Mouse (Mus musculus): ENCODE data around the gene Slc6a17. TPM values are rescaled to one million over a fixed set of nuclear protein-coding genes. Genes with fewer than 3 reads are reported as not detected.

Slc6a17 gene
- polyA plus RNA-seq (2015; fragmentation: Nextera tagmentation; extraction: Ambion mirVana) = 9.5 and 10.3 TPM in 2 replicates

DNA sequence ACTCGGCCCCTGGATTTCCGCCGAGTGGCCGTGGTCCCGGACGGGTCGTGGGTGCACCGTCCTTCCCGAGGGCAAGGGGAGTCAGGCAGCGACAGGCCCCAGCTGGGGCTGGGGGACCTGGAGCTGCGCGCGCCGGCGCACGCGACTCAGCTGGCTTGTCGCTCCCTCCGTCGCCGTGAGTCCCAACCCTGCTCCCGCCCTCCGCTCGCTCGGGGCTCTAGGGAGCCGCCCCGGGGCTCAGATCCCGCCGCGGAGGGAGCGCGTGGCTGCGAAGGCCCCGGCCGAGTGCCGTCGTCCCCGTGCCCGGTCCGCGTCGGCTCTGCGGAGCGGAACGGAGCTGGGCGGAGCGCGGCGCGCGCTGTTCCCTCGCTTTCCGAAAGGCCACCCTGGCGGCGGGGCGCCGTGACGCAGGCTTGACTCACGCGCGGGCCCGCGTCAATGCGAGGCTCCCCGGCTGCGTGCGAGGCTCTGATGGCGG is at the start of gene Slc6a17:
Slc6a17 (minus strand) TSS at position 388 of the 478 bp plus-strand sequence.
- Histone ChIP-seq H3K27me3 (peaks cover 55% of the 10 kb centered on the region), H3K4me3 (peak within 1 kb of the TSS; percentile 65), H3K36me3 (no peaks in the 10 kb centered on the region), H3K9me3 (no peaks in the 10 kb centered on the region), H3K9ac (peak within 1 kb of the TSS; percentile 82), H3K27ac (peak within 1 kb of the TSS; percentile 66; the same call in 1 of the 2 replicates), H3K4me2 (peak within 1 kb of the TSS; percentile 98), H3K4me1 (peaks cover 19% of the 10 kb centered on the region)
- ATAC-seq (ENCODE audit: insufficient number of reproducible peaks, insufficient read depth, low FRiP score, low TSS enrichment, low read depth) = peak; percentile 73
- WGBS = under 1% methylated on average over 68 of the region's 68 CpGs

DNA sequence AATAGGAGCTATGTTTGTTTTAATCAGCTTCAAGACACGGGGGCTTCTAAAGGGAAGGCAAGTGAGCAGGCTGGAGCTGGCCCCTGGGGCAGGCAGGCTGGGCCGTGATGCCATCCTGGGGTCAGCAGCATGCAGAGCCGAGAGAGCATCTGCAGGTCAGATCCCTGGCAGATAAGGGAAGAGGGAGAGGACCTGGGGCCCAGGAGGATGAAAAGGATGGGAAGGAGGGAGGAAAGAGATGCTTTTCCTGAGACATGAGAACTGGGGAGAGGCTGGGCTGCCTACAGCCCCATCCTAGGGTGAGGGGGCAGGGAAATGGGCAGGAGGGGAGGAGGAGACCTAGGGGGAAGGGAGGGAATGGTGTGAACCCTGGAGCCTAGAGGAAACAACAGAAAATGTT is 47.5 kb upstream of the Slc6a17 start:
- WGBS = 7% methylated on average over 3 of the region's 3 CpGs
- H3K4me2 ChIP-seq = no peak overlapping the region
- ATAC-seq (ENCODE audit: insufficient number of reproducible peaks, insufficient read depth, low FRiP score, low TSS enrichment, low read depth) = no peak
- no peak overlapping the region for H3K4me3 ChIP-seq
- no peak overlapping the region for H3K27ac ChIP-seq
- H3K9ac ChIP-seq = no peak overlapping the region
- peaks cover 12% of the 10 kb centered on the region; the same call in 1 of the 2 replicates for H3K4me1 ChIP-seq
- no peaks in the 10 kb centered on the region for H3K9me3 ChIP-seq
- no peaks in the 10 kb centered on the region for H3K36me3 ChIP-seq
- no peaks in the 10 kb centered on the region for H3K27me3 ChIP-seq

DNA sequence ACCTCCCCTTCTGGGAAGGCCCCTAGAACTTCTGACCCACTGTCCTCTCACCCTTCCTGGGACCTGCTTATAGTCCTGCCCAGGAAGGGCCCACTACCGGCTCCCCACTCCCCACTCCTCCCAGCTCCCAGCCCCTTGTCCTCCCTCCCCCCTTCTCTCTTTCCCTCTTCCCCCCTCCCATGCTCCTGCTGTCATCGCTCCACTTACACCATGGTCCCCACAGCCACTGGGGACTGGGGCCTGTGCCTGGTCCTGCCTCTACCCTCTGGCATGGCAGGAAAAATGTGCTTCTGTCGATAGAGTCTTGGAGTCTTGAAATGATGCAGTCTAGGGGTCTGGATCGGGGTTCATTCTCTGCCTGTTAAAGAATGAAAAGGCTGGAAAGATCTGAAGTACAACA is 46.1 kb upstream of the Slc6a17 start:
- no peak for ATAC-seq (ENCODE audit: insufficient number of reproducible peaks, insufficient read depth, low FRiP score, low TSS enrichment, low read depth)
- Histone ChIP-seq H3K27ac (no peak overlapping the region), H3K27me3 (no peaks in the 10 kb centered on the region), H3K36me3 (no peaks in the 10 kb centered on the region), H3K4me1 (peaks cover 12% of the 10 kb centered on the region; the same call in 1 of the 2 replicates), H3K9me3 (no peaks in the 10 kb centered on the region), H3K4me2 (no peak overlapping the region), H3K9ac (no peak overlapping the region), H3K4me3 (no peak overlapping the region)
- 23% methylated on average over 4 of the region's 4 CpGs for WGBS

DNA sequence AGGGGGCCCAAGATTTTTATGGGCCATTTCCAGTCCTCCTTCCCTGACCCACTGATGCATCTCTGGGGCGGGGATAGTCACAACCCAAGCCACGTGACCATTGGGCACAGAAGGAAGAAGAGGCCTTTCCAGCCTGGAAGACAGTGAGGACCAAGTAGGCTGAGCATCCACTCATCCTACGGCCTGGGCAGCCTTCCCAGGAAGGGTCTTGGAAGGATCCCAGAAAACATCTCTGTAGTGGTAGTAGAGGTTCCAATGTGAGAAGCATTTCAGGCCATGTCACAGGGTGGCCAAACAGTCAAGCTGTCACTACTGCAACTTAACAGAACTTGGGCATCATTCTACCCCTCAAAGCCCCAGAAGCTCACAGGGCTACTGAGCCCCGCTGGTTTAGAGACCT is 44.8 kb upstream of the Slc6a17 start:
- no peaks in the 10 kb centered on the region for H3K36me3 ChIP-seq
- no peak overlapping the region for H3K9ac ChIP-seq
- H3K4me3 ChIP-seq = no peak overlapping the region
- peaks cover 12% of the 10 kb centered on the region; the same call in 1 of the 2 replicates for H3K4me1 ChIP-seq
- no peaks in the 10 kb centered on the region for H3K27me3 ChIP-seq
- H3K9me3 ChIP-seq = no peaks in the 10 kb centered on the region
- H3K27ac ChIP-seq = no peak overlapping the region
- no peak overlapping the region for H3K4me2 ChIP-seq
- ATAC-seq (ENCODE audit: insufficient number of reproducible peaks, insufficient read depth, low FRiP score, low TSS enrichment, low read depth) = no peak
- 81% methylated on average over 4 of the region's 4 CpGs for WGBS

DNA sequence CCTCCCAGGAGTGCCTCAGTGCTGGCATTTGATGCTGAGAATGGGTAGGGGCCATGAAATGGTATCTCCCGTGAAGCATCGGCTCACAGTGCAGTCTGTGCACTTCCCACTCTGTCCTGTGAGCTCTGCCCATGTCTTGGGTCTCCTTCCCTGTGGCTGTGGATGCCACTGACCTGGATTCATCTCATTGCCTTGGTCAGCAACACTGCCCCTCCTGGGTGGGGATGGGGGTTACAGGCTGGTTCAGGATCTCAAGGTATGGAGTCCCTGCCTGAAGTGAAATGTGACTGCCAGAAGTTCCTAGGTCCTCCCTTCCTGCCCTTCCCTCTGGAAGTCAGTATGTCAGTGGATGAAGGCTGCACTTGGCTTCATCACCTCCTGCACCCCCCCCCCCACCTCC is 44.3 kb upstream of the Slc6a17 start:
- Histone ChIP-seq H3K4me2 (no peak overlapping the region), H3K4me3 (no peak overlapping the region), H3K36me3 (no peaks in the 10 kb centered on the region), H3K4me1 (peaks cover 12% of the 10 kb centered on the region; the same call in 1 of the 2 replicates), H3K27ac (no peak overlapping the region), H3K27me3 (no peaks in the 10 kb centered on the region), H3K9me3 (no peaks in the 10 kb centered on the region), H3K9ac (no peak overlapping the region)
- no peak for ATAC-seq (ENCODE audit: insufficient number of reproducible peaks, insufficient read depth, low FRiP score, low TSS enrichment, low read depth)
- 71% methylated on average over 2 of the region's 2 CpGs for WGBS

DNA sequence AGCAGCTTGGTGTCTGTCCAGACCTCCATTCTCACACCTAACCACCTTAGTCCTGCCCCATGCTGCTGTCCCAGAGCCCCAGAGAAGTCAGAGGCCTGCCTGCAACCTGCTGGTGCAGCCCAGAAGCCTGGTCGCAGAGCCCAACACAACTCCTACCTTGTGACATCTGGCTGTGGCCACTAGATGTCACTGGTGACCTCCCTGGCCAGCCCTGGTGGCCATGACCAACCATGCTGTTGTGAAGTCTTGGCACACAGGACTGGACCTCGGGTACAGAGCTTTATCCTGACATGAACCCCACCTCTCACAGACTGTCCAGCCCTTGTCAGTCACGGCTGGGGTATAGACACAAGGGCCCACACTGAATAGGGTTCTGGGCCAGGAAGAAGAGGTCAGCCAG is 41.4 kb upstream of the Slc6a17 start:
- Histone ChIP-seq H3K4me2 (no peak overlapping the region), H3K27ac (no peak overlapping the region), H3K4me1 (peaks cover 12% of the 10 kb centered on the region; the same call in 1 of the 2 replicates), H3K9ac (no peak overlapping the region), H3K36me3 (no peaks in the 10 kb centered on the region), H3K4me3 (no peak overlapping the region), H3K27me3 (no peaks in the 10 kb centered on the region), H3K9me3 (no peaks in the 10 kb centered on the region)
- WGBS = 6% methylated on average over 3 of the region's 3 CpGs
- no peak for ATAC-seq (ENCODE audit: insufficient number of reproducible peaks, insufficient read depth, low FRiP score, low TSS enrichment, low read depth)

DNA sequence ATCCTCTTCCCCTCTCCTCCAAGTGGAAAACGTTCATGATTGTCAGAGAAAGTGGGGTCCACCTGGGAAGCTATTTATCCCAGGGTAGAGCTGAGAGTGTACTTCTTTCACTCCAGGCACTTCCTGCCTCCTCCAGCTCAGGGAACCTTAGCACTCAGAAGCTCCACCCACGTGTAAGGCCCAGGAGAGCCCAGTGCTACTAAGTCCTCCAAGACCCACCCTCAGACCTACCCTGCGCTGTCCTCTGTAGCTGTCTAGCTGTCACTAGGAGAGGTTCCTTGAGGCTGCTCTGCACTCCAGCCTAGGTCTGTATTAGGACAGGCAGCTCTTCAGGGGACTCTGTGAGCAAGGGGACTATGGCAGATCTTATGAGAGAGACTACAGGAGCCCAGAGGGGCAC is 40.9 kb upstream of the Slc6a17 start:
- no peaks in the 10 kb centered on the region for H3K36me3 ChIP-seq
- H3K4me3 ChIP-seq = no peak overlapping the region
- H3K27ac ChIP-seq = no peak overlapping the region
- peaks cover 9% of the 10 kb centered on the region; the same call in 1 of the 2 replicates for H3K4me1 ChIP-seq
- no peak for ATAC-seq (ENCODE audit: insufficient number of reproducible peaks, insufficient read depth, low FRiP score, low TSS enrichment, low read depth)
- H3K27me3 ChIP-seq = no peaks in the 10 kb centered on the region
- WGBS = 31% methylated on average over 3 of the region's 3 CpGs
- no peaks in the 10 kb centered on the region for H3K9me3 ChIP-seq
- no peak overlapping the region for H3K9ac ChIP-seq
- H3K4me2 ChIP-seq = no peak overlapping the region

DNA sequence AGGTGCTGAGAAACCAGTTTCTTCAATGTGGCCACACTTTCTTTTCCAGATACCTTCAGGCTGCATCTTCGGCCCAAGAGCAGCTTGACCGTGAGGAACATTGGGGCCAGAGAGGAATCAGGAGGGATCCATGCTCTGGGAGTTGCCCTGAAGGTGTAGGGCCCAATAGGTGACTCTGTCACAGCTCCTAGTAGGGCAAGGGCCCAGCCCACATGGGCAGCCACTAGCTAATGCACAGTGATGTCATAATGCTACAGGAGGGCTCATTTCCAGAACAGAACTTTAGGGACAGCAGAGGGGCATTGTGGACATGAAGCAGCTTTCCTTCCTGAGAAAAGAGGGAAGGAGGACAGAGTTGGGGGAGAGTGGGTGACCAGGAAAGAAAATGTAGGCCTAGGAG is 37.0 kb upstream of the Slc6a17 start, which contains the start of gene Ubl4b:
Ubl4b (minus strand) TSS at position 232 of the 400 bp plus-strand sequence.
- ATAC-seq (ENCODE audit: insufficient number of reproducible peaks, insufficient read depth, low FRiP score, low TSS enrichment, low read depth) = no peak
- no peak within 1 kb of the TSS for H3K4me3 ChIP-seq
- H3K4me1 ChIP-seq = peaks cover 3% of the 10 kb centered on the region; the same call in 1 of the 2 replicates
- H3K27me3 ChIP-seq = no peaks in the 10 kb centered on the region
- 81% methylated on average over 2 of the region's 2 CpGs for WGBS
- H3K4me2 ChIP-seq = no peak within 1 kb of the TSS
- H3K27ac ChIP-seq = no peak within 1 kb of the TSS
- no peak within 1 kb of the TSS for H3K9ac ChIP-seq
- no peaks in the 10 kb centered on the region for H3K9me3 ChIP-seq
- no peaks in the 10 kb centered on the region for H3K36me3 ChIP-seq

DNA sequence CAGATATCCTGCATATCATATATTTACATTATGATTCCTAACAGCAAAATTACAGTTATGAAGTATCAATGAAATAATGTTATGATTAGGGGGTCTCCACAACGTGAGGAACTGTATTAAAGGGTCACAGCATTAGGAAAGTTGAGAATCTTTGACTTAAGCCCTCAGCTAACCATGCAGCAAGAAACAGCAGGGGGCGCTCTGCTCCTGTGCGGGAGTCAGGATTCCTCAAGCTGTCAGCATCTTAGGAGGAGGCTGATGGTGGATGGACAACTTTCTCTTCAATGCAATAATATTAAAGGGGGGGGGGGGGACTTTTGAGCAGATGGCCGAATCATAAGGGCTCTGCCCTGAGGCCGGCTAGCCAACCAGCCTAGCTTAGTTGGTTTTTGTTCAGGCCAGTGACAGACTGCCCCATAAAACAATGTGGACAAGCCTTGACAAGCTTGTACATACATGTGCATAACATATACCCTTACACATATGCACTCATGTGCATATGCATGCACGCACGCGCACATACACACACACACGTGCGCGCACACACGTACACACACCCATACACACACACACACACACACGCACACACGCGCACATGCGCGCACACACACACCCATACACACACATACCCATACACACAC is 32.7 kb upstream of the Slc6a17 start:
- no peaks in the 10 kb centered on the region for H3K27me3 ChIP-seq
- H3K9me3 ChIP-seq = no peaks in the 10 kb centered on the region
- H3K27ac ChIP-seq = no peak overlapping the region
- no peak overlapping the region for H3K9ac ChIP-seq
- 69% methylated on average over 17 of the region's 17 CpGs for WGBS
- H3K4me1 ChIP-seq = peaks cover 11% of the 10 kb centered on the region; the same call in 1 of the 2 replicates
- H3K4me2 ChIP-seq = no peak overlapping the region
- no peak for ATAC-seq (ENCODE audit: insufficient number of reproducible peaks, insufficient read depth, low FRiP score, low TSS enrichment, low read depth)
- no peak overlapping the region for H3K4me3 ChIP-seq
- no peaks in the 10 kb centered on the region for H3K36me3 ChIP-seq

DNA sequence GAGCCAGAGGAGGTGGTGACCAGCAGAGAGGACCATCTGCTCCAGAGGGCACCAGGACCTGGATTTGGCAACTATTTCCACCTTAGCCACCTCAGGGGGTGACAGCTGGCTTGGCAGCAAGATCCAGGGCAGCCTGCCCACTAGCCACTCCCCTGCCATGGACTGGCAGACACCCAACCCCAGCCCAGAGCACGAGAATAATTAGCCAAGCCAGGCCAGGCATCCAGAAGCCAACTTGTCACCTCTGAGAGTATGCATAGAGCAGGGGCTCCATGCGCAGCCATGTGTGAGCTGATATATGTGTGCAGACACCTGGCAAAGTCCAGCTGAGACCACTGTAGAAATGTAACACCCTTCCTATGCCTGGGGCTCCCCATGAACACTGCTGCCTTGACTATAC is 29.1 kb upstream of the Slc6a17 start:
- ATAC-seq (ENCODE audit: insufficient number of reproducible peaks, insufficient read depth, low FRiP score, low TSS enrichment, low read depth) = no peak
- WGBS = 57% methylated on average over 2 of the region's 2 CpGs
- Histone ChIP-seq H3K9ac (no peak overlapping the region), H3K9me3 (no peaks in the 10 kb centered on the region), H3K36me3 (no peaks in the 10 kb centered on the region), H3K4me1 (peaks cover 11% of the 10 kb centered on the region; the same call in 1 of the 2 replicates), H3K4me2 (no peak overlapping the region), H3K27ac (no peak overlapping the region), H3K4me3 (no peak overlapping the region), H3K27me3 (no peaks in the 10 kb centered on the region)

DNA sequence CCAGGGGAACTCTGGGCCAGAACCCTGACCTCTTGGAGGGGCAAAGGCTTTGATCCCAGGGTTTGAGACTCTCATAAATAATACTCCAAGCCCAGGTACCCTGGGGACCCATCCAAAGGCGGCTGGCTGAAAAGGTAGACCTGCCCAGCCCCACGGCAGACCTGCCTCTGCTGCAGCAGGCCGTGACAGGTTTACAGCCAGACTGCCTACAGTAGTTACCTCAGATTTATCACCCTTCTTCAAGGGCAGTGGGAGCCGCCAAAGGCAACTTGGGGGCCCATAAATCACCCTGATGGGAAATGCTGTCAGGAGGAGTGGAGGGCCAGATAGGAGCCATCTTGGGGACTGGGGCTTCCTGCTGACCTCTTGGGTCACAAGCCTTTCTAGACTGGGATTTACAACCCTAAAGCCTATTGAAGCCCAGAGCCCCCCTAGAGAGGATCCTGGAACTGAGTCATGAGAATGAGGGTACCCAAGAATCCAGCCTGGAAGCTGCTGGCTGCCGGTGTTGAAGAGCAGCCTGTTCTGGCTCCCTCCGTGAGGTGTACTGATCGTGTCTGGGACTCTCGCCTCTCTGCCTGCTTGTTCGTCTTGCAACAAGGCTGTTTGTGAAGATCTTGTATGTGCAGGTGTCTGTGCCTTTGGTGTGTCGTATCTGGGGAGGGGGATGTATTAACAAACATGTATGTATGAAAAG is 28.0 kb upstream of the Slc6a17 start:
- no peaks in the 10 kb centered on the region for H3K27me3 ChIP-seq
- ATAC-seq (ENCODE audit: insufficient number of reproducible peaks, insufficient read depth, low FRiP score, low TSS enrichment, low read depth) = no peak
- WGBS = 76% methylated on average over 10 of the region's 10 CpGs
- H3K9ac ChIP-seq = no peak overlapping the region
- peaks cover 11% of the 10 kb centered on the region; the same call in 1 of the 2 replicates for H3K4me1 ChIP-seq
- no peak overlapping the region for H3K27ac ChIP-seq
- H3K36me3 ChIP-seq = no peaks in the 10 kb centered on the region
- no peak overlapping the region for H3K4me2 ChIP-seq
- no peaks in the 10 kb centered on the region for H3K9me3 ChIP-seq
- no peak overlapping the region for H3K4me3 ChIP-seq

DNA sequence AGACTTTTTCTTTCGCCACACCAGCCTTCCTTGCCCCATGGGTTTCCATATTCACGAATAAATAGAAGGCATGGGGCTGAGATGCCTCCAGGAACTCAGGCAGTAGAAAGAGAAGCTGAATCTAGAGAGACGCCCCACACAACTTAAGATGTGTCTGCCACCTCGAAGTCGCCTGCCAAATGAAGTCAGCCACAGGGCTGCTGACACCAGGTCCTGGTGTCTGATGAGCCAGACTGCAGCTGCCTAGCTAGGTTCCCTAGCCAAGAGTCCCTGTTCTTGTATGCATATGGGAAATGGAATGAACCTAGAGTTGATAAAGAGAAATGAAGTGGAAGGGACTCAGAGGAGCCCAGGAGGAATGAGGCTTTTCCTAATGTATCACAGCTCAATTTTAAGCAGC is 27.5 kb upstream of the Slc6a17 start:
- no peak for ATAC-seq (ENCODE audit: insufficient number of reproducible peaks, insufficient read depth, low FRiP score, low TSS enrichment, low read depth)
- Histone ChIP-seq H3K27ac (no peak overlapping the region), H3K4me2 (no peak overlapping the region), H3K27me3 (no peaks in the 10 kb centered on the region; the same call in 1 of the 2 replicates), H3K4me1 (peaks cover 11% of the 10 kb centered on the region; the same call in 1 of the 2 replicates), H3K9ac (no peak overlapping the region), H3K36me3 (no peaks in the 10 kb centered on the region), H3K4me3 (no peak overlapping the region), H3K9me3 (no peaks in the 10 kb centered on the region)
- WGBS = 74% methylated on average over 5 of the region's 5 CpGs
